Mouse (Mus musculus): ENCODE measurements around the gene Bglap3. TPM values are rescaled to one million over a fixed set of nuclear protein-coding genes. Genes with fewer than 3 reads are reported as not detected.

Gene Bglap3
- polyA plus RNA-seq, 1 experiment from 2014 or later = not detected

Other genes with a start within 250 kb of the Bglap3 start
- gene Mef2d, start 230.4 kb downstream of the Bglap3 start, polyA plus RNA-seq (2015; fragmentation: Nextera tagmentation; extraction: Ambion mirVana) = 16.4 and 19.7 TPM in 2 replicates
- 4.8 and 5.7 TPM in 2 replicates for gene Rhbg, start 118.0 kb downstream of the Bglap3 start, polyA plus RNA-seq (2015; fragmentation: Nextera tagmentation; extraction: Ambion mirVana)
- gene Gm38392, start 85.5 kb downstream of the Bglap3 start, polyA plus RNA-seq (2015; fragmentation: Nextera tagmentation; extraction: Ambion mirVana) = 0.80 and 1.0 TPM in 2 replicates
- 12.8 and 15.5 TPM in 2 replicates for gene Tsacc, start 75.7 kb downstream of the Bglap3 start, polyA plus RNA-seq (2015; fragmentation: Nextera tagmentation; extraction: Ambion mirVana)
- 557 and 573 TPM in 2 replicates for gene Cct3, start 75.6 kb downstream of the Bglap3 start, polyA plus RNA-seq (2015; fragmentation: Nextera tagmentation; extraction: Ambion mirVana)
- gene Glmp, start 47.7 kb downstream of the Bglap3 start, polyA plus RNA-seq (2015; fragmentation: Nextera tagmentation; extraction: Ambion mirVana) = 174 and 188 TPM in 2 replicates
- 6.4 and 6.8 TPM in 2 replicates for gene Tmem79, start 36.6 kb downstream of the Bglap3 start, polyA plus RNA-seq (2015; fragmentation: Nextera tagmentation; extraction: Ambion mirVana)
- gene Smg5, start 36.5 kb downstream of the Bglap3 start, polyA plus RNA-seq (2015; fragmentation: Nextera tagmentation; extraction: Ambion mirVana) = 54.9 and 58.4 TPM in 2 replicates
- 7.6 and 8.7 TPM in 2 replicates for gene Paqr6, start 8.2 kb downstream of the Bglap3 start, polyA plus RNA-seq (2015; fragmentation: Nextera tagmentation; extraction: Ambion mirVana)
- not detected in 2 replicates for gene Bglap2, start 6.0 kb upstream of the Bglap3 start, polyA plus RNA-seq (2015; fragmentation: Nextera tagmentation; extraction: Ambion mirVana)
- gene Bglap, start 11.7 kb upstream of the Bglap3 start, polyA plus RNA-seq (2015; fragmentation: Nextera tagmentation; extraction: Ambion mirVana) = 0.63 TPM in 1 of 2 replicates, not detected in the other
- 125 and 127 TPM in 2 replicates for gene Pmf1, start 37.6 kb upstream of the Bglap3 start, polyA plus RNA-seq (2015; fragmentation: Nextera tagmentation; extraction: Ambion mirVana)
- gene Slc25a44, start 52.4 kb upstream of the Bglap3 start, polyA plus RNA-seq (2015; fragmentation: Nextera tagmentation; extraction: Ambion mirVana) = 17.3 and 18.3 TPM in 2 replicates
- 7.9 and 9.9 TPM in 2 replicates for gene Sema4a, start 88.4 kb upstream of the Bglap3 start, polyA plus RNA-seq (2015; fragmentation: Nextera tagmentation; extraction: Ambion mirVana)
- gene Lmna, start 137.2 kb upstream of the Bglap3 start, polyA plus RNA-seq (2015; fragmentation: Nextera tagmentation; extraction: Ambion mirVana) = 174 and 183 TPM in 2 replicates
- gene Mex3a, start 159.7 kb upstream of the Bglap3 start, polyA plus RNA-seq (2015; fragmentation: Nextera tagmentation; extraction: Ambion mirVana) = 32.9 and 33.9 TPM in 2 replicates
- gene Rab25, start 175.6 kb upstream of the Bglap3 start, polyA plus RNA-seq (2015; fragmentation: Nextera tagmentation; extraction: Ambion mirVana) = 7.7 and 9.3 TPM in 2 replicates
- gene Lamtor2, start 180.3 kb upstream of the Bglap3 start, polyA plus RNA-seq (2015; fragmentation: Nextera tagmentation; extraction: Ambion mirVana) = 147 and 154 TPM in 2 replicates
- 46.6 and 48.2 TPM in 2 replicates for gene Ubqln4, start 181.0 kb upstream of the Bglap3 start, polyA plus RNA-seq (2015; fragmentation: Nextera tagmentation; extraction: Ambion mirVana)
- gene Ssr2, start 203.1 kb upstream of the Bglap3 start, polyA plus RNA-seq (2015; fragmentation: Nextera tagmentation; extraction: Ambion mirVana) = 294 and 306 TPM in 2 replicates
- 105 and 107 TPM in 2 replicates for gene Arhgef2, start 233.2 kb upstream of the Bglap3 start, polyA plus RNA-seq (2015; fragmentation: Nextera tagmentation; extraction: Ambion mirVana)